Mouse (Mus musculus) fibroblast of lung, adult 2 months (primary cell): ENCODE measurements at regions not wholly inside any gene's neighbourhood (a gene's known extent, or its start where the extent isn't known, plus 50 kb on each side); places are given as distances from the start of the nearest gene placed in this dataset.
"Not testable (repeated sequence)": the region's sequence is repeated elsewhere in the genome, so short reads cannot be mapped to it uniquely, and the experiment has no call there.

Experiments
- DNase-seq: peaks from one replicate; pipeline ENCODE4 v3.0.0-alpha.2; 2011; ENCODE audit warnings: low read depth

DNA sequence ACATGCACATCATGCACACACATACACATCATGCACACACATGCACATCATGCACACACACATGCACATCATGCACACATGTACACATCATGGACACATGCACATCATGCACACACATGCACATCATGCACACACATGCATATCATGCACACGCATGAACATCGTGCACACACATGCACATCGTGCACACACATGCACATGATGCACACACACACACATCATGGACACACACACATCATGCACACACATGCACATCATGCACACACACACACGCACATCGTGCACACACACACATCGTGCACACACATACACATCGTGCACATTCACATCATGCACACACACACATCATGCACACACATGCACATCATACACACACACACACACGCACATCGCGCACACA lies 104.9 kb upstream of the Gcfc2 start:
- no peak for DNase-seq

DNA sequence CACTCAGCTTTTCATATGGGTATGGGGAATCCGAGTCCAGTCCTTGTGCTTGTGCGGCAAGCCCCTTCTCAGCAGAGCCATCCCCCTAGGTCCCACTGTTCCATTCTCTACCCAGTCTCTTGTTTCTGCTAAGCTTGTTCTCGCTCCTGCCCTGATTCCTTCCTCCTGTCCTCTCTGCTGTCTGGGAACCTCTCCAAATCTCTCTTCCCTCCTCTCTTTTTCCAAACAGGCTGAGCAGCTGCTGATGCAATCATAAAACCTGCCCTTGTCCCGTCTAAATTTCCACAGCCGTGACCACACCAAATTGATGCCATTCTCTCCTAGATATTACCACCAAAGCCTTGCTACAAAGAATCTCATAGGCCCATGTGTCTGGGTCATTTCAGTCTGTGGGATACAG lies 103.4 kb upstream of the Gcfc2 start:
- DNase-seq = no peak

DNA sequence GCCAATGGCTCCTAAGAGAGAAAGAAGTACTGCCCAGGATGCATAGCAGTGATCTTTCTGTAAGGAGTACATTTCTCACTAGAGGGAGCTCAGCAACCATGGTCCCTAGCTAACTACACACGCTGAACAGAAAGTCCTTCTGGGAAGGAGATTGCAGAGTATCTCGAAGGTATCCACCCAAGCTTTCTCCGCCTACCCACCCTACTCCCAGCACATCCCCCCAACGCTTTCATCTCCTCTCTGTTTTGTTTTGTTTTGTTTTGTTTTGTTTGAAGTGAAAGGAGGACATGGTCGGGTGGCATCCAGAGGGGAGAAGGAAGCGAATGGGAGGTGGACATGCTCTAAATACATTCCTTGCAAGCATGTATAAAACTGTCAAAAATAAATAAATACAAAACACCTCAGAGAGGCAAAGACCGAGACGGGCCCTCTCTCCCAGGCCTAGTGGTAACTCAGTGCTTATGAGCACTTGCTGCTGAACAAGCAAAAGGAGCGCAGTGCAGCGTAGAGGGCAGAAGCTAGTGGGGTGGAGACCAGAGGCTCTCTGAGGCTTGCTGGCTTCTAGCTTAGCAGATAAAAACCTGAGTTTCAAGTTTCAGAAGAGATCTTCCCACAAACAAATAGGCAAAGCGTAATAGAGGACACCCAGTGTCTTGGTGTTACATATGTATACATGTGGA lies 83.9 kb upstream of the Gcfc2 start:
- DNase-seq = no peak

DNA sequence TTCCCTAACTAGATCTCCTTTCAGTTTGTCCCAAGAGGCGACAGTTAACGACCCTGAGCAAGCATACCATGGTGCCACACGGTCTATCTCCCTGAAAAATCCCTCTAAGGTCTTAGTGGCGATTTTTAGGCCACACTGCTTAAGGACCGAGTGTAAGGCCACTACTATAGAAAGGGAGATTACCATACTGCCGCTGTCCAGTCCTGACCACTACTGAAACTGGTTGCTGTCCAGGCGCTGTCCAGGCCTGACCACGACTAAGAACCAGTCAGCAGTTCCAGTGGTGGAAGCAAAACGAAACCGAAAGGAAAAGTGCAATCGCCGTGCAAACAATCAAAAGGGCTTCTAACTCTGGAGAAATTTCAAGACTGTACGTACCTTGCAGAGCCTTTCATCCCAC lies 55.3 kb upstream of the Gcfc2 start:
- not testable (repeated sequence) for DNase-seq
